Mouse (Mus musculus): ENCODE results near the gene Olfr1219. TPM values are rescaled to one million over a fixed set of nuclear protein-coding genes. Genes with fewer than 3 reads are reported as not detected.

Gene Olfr1219
- polyA plus RNA-seq, 1 experiment from 2014 or later: not detected

Other genes starting within 250 kb of the Olfr1219 start
- not detected in 2 replicates for gene Olfr1204, start 234.2 kb downstream of the Olfr1219 start, polyA plus RNA-seq (2014; fragmentation: Nextera tagmentation; extraction: Ambion mirVana)
- not detected in 2 replicates for gene Olfr1206, start 220.3 kb downstream of the Olfr1219 start, polyA plus RNA-seq (2014; fragmentation: Nextera tagmentation; extraction: Ambion mirVana)
- gene Olfr1208, start 181.2 kb downstream of the Olfr1219 start, polyA plus RNA-seq (2014; fragmentation: Nextera tagmentation; extraction: Ambion mirVana): not detected in 2 replicates
- gene Olfr1209, start 168.4 kb downstream of the Olfr1219 start, polyA plus RNA-seq (2014; fragmentation: Nextera tagmentation; extraction: Ambion mirVana): not detected in 2 replicates
- gene Olfr1211, start 145.4 kb downstream of the Olfr1219 start, polyA plus RNA-seq (2014; fragmentation: Nextera tagmentation; extraction: Ambion mirVana): not detected in 2 replicates
- not detected in 2 replicates for gene Olfr1212, start 129.5 kb downstream of the Olfr1219 start, polyA plus RNA-seq (2014; fragmentation: Nextera tagmentation; extraction: Ambion mirVana)
- gene Gm13762, start 103.2 kb downstream of the Olfr1219 start, polyA plus RNA-seq (2014; fragmentation: Nextera tagmentation; extraction: Ambion mirVana): not detected in 2 replicates
- gene Olfr1214, start 90.9 kb downstream of the Olfr1219 start, polyA plus RNA-seq (2014; fragmentation: Nextera tagmentation; extraction: Ambion mirVana): not detected in 2 replicates
- not detected in 2 replicates for gene Olfr1215, start 76.5 kb downstream of the Olfr1219 start, polyA plus RNA-seq (2014; fragmentation: Nextera tagmentation; extraction: Ambion mirVana)
- not detected in 2 replicates for gene Olfr1216, start 65.2 kb downstream of the Olfr1219 start, polyA plus RNA-seq (2014; fragmentation: Nextera tagmentation; extraction: Ambion mirVana)
- gene Olfr1217, start 51.4 kb downstream of the Olfr1219 start, polyA plus RNA-seq (2014; fragmentation: Nextera tagmentation; extraction: Ambion mirVana): not detected in 2 replicates
- not detected in 2 replicates for gene Olfr1218, start 22.3 kb downstream of the Olfr1219 start, polyA plus RNA-seq (2014; fragmentation: Nextera tagmentation; extraction: Ambion mirVana)
- gene Olfr1220, start 23.3 kb upstream of the Olfr1219 start, polyA plus RNA-seq (2014; fragmentation: Nextera tagmentation; extraction: Ambion mirVana): not detected in 2 replicates
- not detected in 2 replicates for gene Olfr1221, start 33.8 kb upstream of the Olfr1219 start, polyA plus RNA-seq (2014; fragmentation: Nextera tagmentation; extraction: Ambion mirVana)
- gene Olfr1222, start 49.5 kb upstream of the Olfr1219 start, polyA plus RNA-seq (2014; fragmentation: Nextera tagmentation; extraction: Ambion mirVana): not detected in 2 replicates
- not detected in 2 replicates for gene Olfr1223, start 68.0 kb upstream of the Olfr1219 start, polyA plus RNA-seq (2014; fragmentation: Nextera tagmentation; extraction: Ambion mirVana)
- gene Olfr1224-ps1, start 80.6 kb upstream of the Olfr1219 start, polyA plus RNA-seq (2014; fragmentation: Nextera tagmentation; extraction: Ambion mirVana): not detected in 2 replicates
- not detected in 2 replicates for gene Olfr1225, start 91.2 kb upstream of the Olfr1219 start, polyA plus RNA-seq (2014; fragmentation: Nextera tagmentation; extraction: Ambion mirVana)
- gene Olfr1226, start 116.5 kb upstream of the Olfr1219 start, polyA plus RNA-seq (2014; fragmentation: Nextera tagmentation; extraction: Ambion mirVana): not detected in 2 replicates
- gene Olfr1228, start 170.5 kb upstream of the Olfr1219 start, polyA plus RNA-seq (2014; fragmentation: Nextera tagmentation; extraction: Ambion mirVana): not detected in 2 replicates
- not detected in 2 replicates for gene Olfr1229, start 204.5 kb upstream of the Olfr1219 start, polyA plus RNA-seq (2014; fragmentation: Nextera tagmentation; extraction: Ambion mirVana)
- gene Olfr1230, start 213.8 kb upstream of the Olfr1219 start, polyA plus RNA-seq (2014; fragmentation: Nextera tagmentation; extraction: Ambion mirVana): not detected in 2 replicates
- not detected in 2 replicates for gene Olfr1231, start 223.6 kb upstream of the Olfr1219 start, polyA plus RNA-seq (2014; fragmentation: Nextera tagmentation; extraction: Ambion mirVana)
- gene Olfr1232, start 246.2 kb upstream of the Olfr1219 start, polyA plus RNA-seq (2014; fragmentation: Nextera tagmentation; extraction: Ambion mirVana): not detected in 2 replicates